Mouse (Mus musculus) heart, embryonic 14.5 days (tissue): ENCODE data around the gene Cstad. TPM values are rescaled to one million over a fixed set of nuclear protein-coding genes. Genes with fewer than 3 reads are reported as not detected.

Source experiments
- ATAC-seq: fragments of 200-750 bp; cut with Nextera tagmentation; 2 replicates; pipeline ENCODE4 v1.8.0; 2017; ENCODE audit warnings: low read depth, moderate TSS enrichment; ENCODE audit not compliant: insufficient number of reproducible peaks, insufficient read depth, low FRiP score
- H3K27ac ChIP-seq, 2 experiments: fragments of 200-500 bp in 1 of 2; fragments of 300-500 bp in 1 of 2; sonication (generic) in 1 of 2; replicated peaks in 1 of 2; 2 replicates each; pipeline ENCODE4 v1.5.1; 2012 to 2014; ENCODE audit warnings: low read depth in 2 of 2, low read length in 2 of 2, control low read depth in 1 of 2, mild to moderate bottlenecking in 1 of 2, mixed read lengths in 1 of 2; ENCODE audit not compliant: control insufficient read depth in 1 of 2, insufficient read depth in 1 of 2
- H3K27me3 ChIP-seq: fragments of 300-500 bp; sonication (generic); 2 replicates; pipeline ENCODE4 v1.6.1; 2014; ENCODE audit warnings: mild to moderate bottlenecking, low read length, control low read depth; ENCODE audit not compliant: control insufficient read depth, insufficient read depth
- H3K36me3 ChIP-seq: fragments of 300-500 bp; sonication (generic); 2 replicates; pipeline ENCODE4 v1.6.1; 2014; ENCODE audit warnings: mild to moderate bottlenecking, control low read depth, low read length, mixed read lengths; ENCODE audit not compliant: control insufficient read depth, insufficient read depth
- H3K4me1 ChIP-seq, 2 experiments: fragments of 200-500 bp in 1 of 2; fragments of 300-500 bp in 1 of 2; sonication (generic) in 1 of 2; 2 replicates each; pipeline ENCODE4 v1.6.1; 2012 to 2014; ENCODE audit warnings: low read length in 2 of 2, control low read depth in 1 of 2, mixed read lengths in 1 of 2; ENCODE audit not compliant: control insufficient read depth in 2 of 2, insufficient read depth in 2 of 2
- H3K4me2 ChIP-seq: fragments of 300-500 bp; sonication (generic); 2 replicates; pipeline ENCODE4 v1.6.1; 2014; ENCODE audit warnings: mild to moderate bottlenecking, low read length
- H3K4me3 ChIP-seq, 2 experiments: fragments of 200-500 bp in 1 of 2; fragments of 300-500 bp in 1 of 2; sonication (generic) in 1 of 2; 2 replicates each; pipeline ENCODE4 v1.5.1; 2012 to 2014; ENCODE audit warnings: low read length in 2 of 2, mild to moderate bottlenecking in 2 of 2, control low read depth in 1 of 2, low read depth in 1 of 2, moderate library complexity in 1 of 2; ENCODE audit not compliant: control insufficient read depth in 1 of 2, insufficient read depth in 1 of 2
- H3K9ac ChIP-seq: fragments of 300-500 bp; sonication (generic); 2 replicates; pipeline ENCODE4 v1.6.1; 2014; ENCODE audit warnings: mild to moderate bottlenecking, low read length
- H3K9me3 ChIP-seq: fragments of 300-500 bp; sonication (generic); 2 replicates; pipeline ENCODE4 v1.6.1; 2016; ENCODE audit warnings: low read length, control low read depth; ENCODE audit not compliant: control insufficient read depth
- WGBS: fragments of 180-500 bp; shearing (Covaris S2); extraction: QIAGEN DNeasy Blood & Tissue Kit; methylation state at CpG from one replicate; pipeline ENCODE4 v1.1.7; 2014; 5-methylcytosine and 5-hydroxymethylcytosine counted together
- polyA plus RNA-seq: library from polyadenylated mRNA; unstranded; fragments of >200 nt; fragmentation: Nextera tagmentation; extraction: Ambion mirVana; gene quantifications from 2 replicates; pipeline ENCODE4 v1.2.1, GENCODE M21; 2014

Gene Cstad
- polyA plus RNA-seq, 1 experiment from 2014 or later = 3.8 TPM

- WGBS = 10% methylated on average over 4 of the region's 6 CpGs
- no peak overlapping the region for H3K4me3 ChIP-seq
- H3K4me2 ChIP-seq = peak overlapping the region; percentile 63
- no peaks in the 10 kb centered on the region for H3K36me3 ChIP-seq
- no peaks in the 10 kb centered on the region for H3K27me3 ChIP-seq
- ATAC-seq = no peak
- peaks cover 33 to 49% of the 10 kb centered on the region in 2 experiments for H3K4me1 ChIP-seq
- peak overlapping the region; percentile 68; the same call in 1 of the 2 replicates for H3K9ac ChIP-seq
- no peaks in the 10 kb centered on the region for H3K9me3 ChIP-seq
- H3K27ac ChIP-seq = peak overlapping the region; percentile 2 to 71
Measured at GRCm38 (mm10) chr2:30605762-30606051, 10.9 kb downstream of the Cstad start.

- H3K4me3 ChIP-seq = no peak overlapping the region
- no peaks in the 10 kb centered on the region for H3K36me3 ChIP-seq
- no peaks in the 10 kb centered on the region for H3K27me3 ChIP-seq
- 0 out of 2 replicates have a peak overlapping the region, but pooled peaks have one; percentile 5 for H3K4me2 ChIP-seq
- WGBS = 36% methylated on average over 23 of the region's 23 CpGs
- peaks cover 26 to 40% of the 10 kb centered on the region in 2 experiments for H3K4me1 ChIP-seq
- no peak overlapping the region for H3K9ac ChIP-seq
- no peaks in the 10 kb centered on the region for H3K9me3 ChIP-seq
- no peak for ATAC-seq
- 0 out of 4 replicates have a peak overlapping the region, but pooled peaks of 1 of the 2 experiments have one; percentile 3 for H3K27ac ChIP-seq
Measured at GRCm38 (mm10) chr2:30606621-30607052, 11.8 kb downstream of the Cstad start.

- ATAC-seq = no peak
- H3K36me3 ChIP-seq = no peaks in the 10 kb centered on the region
- no peak overlapping the region for H3K27ac ChIP-seq
- H3K4me1 ChIP-seq = peaks cover 20 to 36% of the 10 kb centered on the region in 2 experiments
- WGBS = 68% methylated on average over 8 of the region's 8 CpGs
- no peak overlapping the region for H3K4me3 ChIP-seq
- no peaks in the 10 kb centered on the region for H3K27me3 ChIP-seq
- no peak overlapping the region for H3K9ac ChIP-seq
- no peaks in the 10 kb centered on the region for H3K9me3 ChIP-seq
- H3K4me2 ChIP-seq = no peak overlapping the region
Measured at GRCm38 (mm10) chr2:30607941-30608340, 13.1 kb downstream of the Cstad start.

DNA sequence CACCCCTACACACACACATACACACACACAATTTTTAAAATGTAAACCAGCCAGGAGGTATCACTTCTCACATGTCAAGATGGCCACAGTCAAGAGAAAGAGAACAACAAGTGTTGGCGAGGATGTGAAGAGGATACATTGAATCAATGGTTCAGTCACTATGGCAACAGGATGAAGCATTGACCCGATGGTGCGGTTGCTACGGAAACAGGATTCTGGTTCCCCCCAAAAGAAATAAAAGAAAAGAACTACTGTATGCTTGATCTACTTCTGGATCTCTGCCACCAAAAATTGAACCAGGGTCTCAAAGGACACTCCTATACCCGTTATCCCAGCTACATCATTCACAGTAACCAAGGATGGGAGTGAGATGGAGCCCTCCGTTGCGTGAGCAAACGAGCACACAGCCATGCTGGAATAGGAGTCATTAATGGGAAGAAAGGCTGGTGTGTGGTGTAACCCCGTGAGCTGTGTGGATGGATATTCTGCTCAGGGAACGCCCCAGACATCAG is 13.9 kb downstream of the Cstad start:
- H3K4me2 ChIP-seq = no peak overlapping the region
- H3K36me3 ChIP-seq = no peaks in the 10 kb centered on the region
- H3K4me1 ChIP-seq = peaks cover 24 to 40% of the 10 kb centered on the region in 2 experiments
- 88% methylated on average over 10 of the region's 10 CpGs for WGBS
- no peaks in the 10 kb centered on the region for H3K27me3 ChIP-seq
- no peak overlapping the region for H3K27ac ChIP-seq
- no peak overlapping the region for H3K4me3 ChIP-seq
- H3K9ac ChIP-seq = no peak overlapping the region
- ATAC-seq = no peak
- H3K9me3 ChIP-seq = no peaks in the 10 kb centered on the region

DNA sequence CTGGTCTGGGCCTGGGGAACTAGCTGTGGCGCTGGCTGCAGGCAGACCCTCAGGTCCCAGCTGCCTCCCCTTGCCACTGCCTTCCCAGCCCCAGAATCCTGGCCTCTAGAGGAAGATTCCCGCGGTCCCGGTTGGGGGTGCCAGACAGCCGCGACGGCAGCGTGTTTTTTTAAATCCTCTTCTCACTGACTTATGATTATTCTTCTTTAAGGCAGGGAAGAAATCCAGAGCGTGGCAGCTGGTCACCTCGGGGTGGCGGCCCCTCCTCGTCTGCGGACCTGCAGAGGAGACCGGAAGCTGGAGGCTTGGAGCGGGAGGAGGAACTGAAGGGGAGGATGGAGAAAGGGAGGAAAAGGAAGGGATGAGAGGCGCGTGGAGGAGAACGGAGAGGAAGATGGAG is 18.7 kb downstream of the Cstad start:
- H3K9ac ChIP-seq = peak overlapping the region; percentile 68
- H3K4me2 ChIP-seq = peak overlapping the region; percentile 67
- H3K4me1 ChIP-seq = peaks cover 14 to 17% of the 10 kb centered on the region in 2 experiments
- 2% methylated on average over 18 of the region's 18 CpGs for WGBS
- no peaks in the 10 kb centered on the region for H3K9me3 ChIP-seq
- peak; percentile 51; the same call in 1 of the 2 replicates for ATAC-seq
- no peaks in the 10 kb centered on the region for H3K36me3 ChIP-seq
- peak overlapping the region; percentile 24 to 64 for H3K27ac ChIP-seq
- H3K27me3 ChIP-seq = no peaks in the 10 kb centered on the region
- H3K4me3 ChIP-seq = peak overlapping the region; percentile 23 to 25

GRCm38 (mm10) chr2:30614151-30614923 is 19.5 kb downstream of the Cstad start:
- Histone ChIP-seq H3K9ac (peak overlapping the region; percentile 68), H3K9me3 (no peaks in the 10 kb centered on the region), H3K27me3 (no peaks in the 10 kb centered on the region), H3K4me3 (peak overlapping the region; percentile 23 to 25; a peak in 3 of 4 replicates), H3K27ac (peak overlapping the region; percentile 24 to 64), H3K4me2 (peak overlapping the region; percentile 67), H3K4me1 (peaks cover 14 to 24% of the 10 kb centered on the region in 2 experiments), H3K36me3 (no peaks in the 10 kb centered on the region)
- WGBS = 51% methylated on average over 9 of the region's 9 CpGs
- ATAC-seq = no peak

- Histone ChIP-seq H3K27ac (no peak overlapping the region), H3K4me2 (no peak overlapping the region), H3K9me3 (no peaks in the 10 kb centered on the region), H3K27me3 (no peaks in the 10 kb centered on the region), H3K4me3 (no peak overlapping the region), H3K4me1 (peaks cover 14 to 24% of the 10 kb centered on the region in 2 experiments), H3K36me3 (no peaks in the 10 kb centered on the region), H3K9ac (no peak overlapping the region)
- 79% methylated on average over 2 of the region's 2 CpGs for WGBS
- ATAC-seq = no peak
Measured at GRCm38 (mm10) chr2:30615869-30616268, 21.0 kb downstream of the Cstad start.
